Mouse (Mus musculus): ENCODE results near the gene Inip.

The Inip gene

DNA sequence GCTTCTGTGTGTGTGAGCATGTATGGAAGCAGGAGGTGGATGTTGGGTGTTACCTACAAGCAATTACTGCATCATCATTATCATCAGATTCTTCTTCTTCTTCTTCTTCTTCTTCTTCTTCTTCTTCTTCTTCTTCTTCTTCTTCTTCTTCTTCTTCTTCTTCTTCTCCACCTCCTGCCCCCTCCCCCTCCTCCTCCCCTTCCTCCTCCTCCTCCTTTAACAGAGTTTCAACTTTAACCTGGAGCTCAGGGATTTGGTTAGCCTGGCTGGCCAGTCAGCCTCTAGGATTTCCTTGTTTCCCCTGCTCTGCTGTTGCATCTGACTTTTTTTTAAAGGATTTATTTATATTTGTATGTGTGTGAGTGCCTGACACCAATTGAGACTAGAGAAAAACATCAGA is at the start of gene Inip:
Inip (minus strand) TSS at position 101 of the 400 bp plus-strand sequence.
- DNase-seq (ENCODE audit: low spot score in 2 of 2): no peak

DNA sequence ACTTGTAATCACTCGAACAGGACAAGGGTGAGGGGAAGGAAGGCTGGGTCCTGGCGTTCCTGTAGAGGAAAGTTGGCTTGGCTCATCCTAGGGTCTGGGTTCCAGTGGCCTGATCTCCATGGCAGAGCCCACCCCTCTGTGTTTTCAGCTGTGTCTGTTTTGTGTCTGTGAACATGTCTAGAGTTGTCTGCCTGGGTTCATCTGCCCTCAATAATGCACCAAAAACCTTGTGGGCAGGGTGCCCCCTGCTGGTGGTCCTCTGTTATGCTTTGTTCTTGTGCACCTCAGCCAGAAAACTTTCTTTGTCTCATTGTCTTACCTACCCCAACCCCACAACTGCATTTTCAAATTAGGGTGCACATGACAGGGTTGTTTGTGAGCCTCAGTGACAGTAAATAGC is 48.8 kb upstream of the Inip start:
- peak; percentile 48 to 76 for DNase-seq (ENCODE audit: low spot score in 2 of 2)

DNA sequence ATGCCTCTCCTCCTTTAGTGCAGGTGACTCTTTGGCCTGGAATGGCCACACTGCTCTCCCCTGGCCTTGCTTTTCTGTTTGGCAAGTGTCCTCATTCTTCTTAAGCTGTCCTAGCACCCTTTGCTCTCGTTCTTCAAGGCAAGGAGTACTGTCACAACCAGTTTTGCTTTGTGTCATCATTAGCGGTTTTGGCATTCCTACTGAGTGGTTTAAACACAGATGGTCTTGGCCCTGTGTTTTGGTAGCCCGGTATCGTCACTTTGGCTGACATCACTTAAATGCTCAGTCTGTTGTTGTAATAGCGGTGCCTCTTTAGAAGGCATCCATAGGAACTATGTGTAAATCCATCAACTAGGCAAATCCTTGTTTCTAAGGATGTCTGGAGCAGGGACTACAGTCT is 46.1 kb upstream of the Inip start:
- DNase-seq (ENCODE audit: low spot score in 2 of 2): no peak

DNA sequence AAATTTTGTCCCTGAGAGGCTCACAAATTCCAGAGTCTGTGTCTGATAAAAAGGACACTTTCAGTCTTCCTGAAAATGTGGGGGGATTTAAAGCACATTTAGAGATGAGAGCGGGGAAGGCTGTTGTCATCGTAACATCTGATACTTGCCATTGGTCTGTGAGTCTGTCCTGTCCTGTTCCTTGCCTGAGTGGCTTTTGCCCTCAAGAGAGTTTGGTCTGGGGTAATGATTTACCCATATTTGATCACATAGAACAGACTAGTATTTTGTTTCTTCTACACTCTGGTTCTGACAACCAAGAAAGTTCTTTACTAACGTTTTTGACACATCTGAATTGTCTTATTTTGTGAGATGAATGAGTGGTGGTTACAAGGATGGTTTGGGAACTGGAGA is 43.9 kb upstream of the Inip start:
- DNase-seq (ENCODE audit: low spot score in 2 of 2): no peak

DNA sequence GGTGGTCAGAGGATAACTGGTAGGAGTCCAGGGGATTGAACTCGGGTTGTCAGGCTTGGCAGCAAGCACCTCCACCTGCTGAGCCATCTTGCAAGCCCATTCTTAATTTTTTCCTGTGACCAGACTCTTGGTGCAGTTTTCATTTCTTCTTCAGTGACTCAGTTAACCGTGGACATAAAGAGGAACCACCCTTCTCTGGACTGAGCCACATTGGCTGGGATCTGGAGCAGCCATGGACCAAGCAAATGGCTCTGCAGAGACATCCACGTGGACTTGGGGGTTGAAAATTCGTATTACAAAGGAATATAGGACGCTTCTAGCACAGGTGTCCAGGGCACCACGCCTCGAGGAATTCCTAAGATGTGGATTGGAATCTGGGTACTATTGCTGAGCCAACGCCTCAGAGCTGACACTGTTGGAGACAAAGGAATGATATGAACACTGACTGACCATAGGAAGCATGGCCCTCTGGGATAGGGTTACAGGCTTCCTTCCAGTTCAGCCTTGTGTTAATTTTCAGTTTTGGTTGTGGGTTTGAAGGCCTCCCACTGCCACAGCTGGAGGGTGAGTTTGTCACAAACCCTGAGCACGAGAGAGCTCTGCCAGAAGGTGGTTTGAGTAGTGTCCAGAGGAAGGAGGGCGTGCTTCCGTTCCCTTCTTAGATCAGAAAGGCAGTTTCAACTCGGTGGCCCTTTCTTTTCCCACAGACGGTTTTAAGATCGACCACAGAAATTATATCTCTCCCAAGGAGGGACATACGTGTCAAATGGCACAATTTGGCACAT is 43.3 kb upstream of the Inip start:
- no peak for DNase-seq (ENCODE audit: low spot score in 2 of 2)

GRCm38 (mm10) chr4:59837659-59838058 is 36.3 kb upstream of the Inip start:
- DNase-seq (ENCODE audit: low spot score in 2 of 2): no peak

- DNase-seq (ENCODE audit: low spot score in 2 of 2): no peak
These were observed 31.4 kb upstream of the Inip start for GRCm38 (mm10) chr4:59832810-59833209.

DNA sequence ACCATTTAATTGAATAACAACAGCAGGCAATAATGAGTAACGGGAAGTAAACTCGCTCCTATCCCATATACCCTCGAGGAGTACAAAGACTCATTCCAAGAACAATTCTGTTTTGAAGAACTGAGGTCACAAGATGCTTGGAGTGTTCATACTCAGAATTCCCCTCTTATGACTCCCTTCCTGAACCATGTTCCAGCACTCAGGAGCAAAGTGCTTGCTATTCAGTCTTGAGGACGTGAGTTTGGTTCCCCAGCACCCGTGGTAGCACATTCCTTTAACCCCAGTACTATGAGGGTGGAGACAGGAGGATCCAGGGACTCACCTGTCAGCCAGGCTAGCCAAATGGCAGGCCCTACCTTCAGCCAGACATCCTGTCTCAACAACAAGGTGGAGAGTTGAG is 29.6 kb upstream of the Inip start:
- DNase-seq (ENCODE audit: low spot score in 2 of 2): no peak

- DNase-seq (ENCODE audit: low spot score in 2 of 2): no peak
These were observed 27.7 kb upstream of the Inip start for GRCm38 (mm10) chr4:59829072-59829471.

DNA sequence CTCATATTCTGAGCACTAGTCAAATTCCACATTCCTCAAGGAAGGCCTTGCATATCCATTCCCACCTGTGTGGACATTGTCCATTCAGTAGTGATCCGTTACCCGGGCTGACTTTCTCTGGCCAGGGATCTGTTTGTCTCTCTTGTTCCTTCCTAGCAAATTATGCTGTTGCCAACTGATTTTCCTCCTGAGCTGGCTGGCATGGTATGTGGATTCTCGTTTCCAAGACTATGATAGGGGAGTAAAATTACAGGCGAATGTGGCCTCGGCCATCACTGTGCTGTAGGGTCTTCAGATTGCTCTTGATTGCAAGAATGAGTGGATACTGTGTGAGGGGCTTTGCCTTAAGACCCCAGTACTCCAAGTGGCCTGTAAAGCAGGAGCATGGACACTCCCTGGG is 25.0 kb upstream of the Inip start:
- peak in 1 of 2 experiments; percentile 48 for DNase-seq (ENCODE audit: low spot score in 2 of 2)

DNA sequence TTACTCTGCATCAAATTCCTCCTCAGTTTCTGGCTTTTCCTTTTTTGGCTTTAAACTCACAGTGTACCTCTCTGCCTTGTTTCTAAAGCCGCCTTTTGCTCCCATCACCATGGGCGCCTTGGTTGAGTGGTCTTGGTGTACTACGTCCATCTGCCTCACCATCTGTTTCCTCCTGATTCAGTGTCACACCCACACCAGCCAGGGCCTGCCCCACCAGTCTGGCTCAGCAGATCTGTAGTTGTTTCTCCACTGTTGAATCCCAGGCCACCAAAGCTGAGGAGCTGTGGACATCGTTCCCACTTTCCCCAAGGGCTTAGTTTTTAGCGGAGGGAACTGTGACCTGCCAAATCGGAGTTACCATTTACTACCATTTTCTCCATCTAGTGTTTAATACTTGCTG is 24.2 kb upstream of the Inip start:
- DNase-seq (ENCODE audit: low spot score in 2 of 2): peak in 1 of 2 experiments; percentile 58

DNA sequence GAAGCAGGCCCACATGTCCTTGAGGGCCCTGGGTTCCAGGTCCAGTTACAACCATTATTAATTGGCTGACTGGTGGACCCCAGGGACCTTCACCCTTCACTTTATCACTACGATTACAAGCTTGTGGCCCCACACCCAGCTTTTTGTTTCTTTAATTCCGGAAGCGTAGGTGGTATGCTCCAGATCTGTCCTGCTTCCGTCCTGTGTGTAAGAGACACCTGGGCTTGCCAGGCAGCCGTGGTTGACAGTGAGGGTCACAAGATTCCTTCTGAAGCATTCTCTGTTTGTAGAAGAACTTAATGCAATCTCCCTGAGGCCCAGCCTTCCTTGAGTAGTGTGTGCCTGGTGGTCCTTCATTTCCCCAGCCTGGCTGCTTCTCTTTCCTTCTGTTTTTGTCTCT is 23.5 kb upstream of the Inip start:
- no peak for DNase-seq (ENCODE audit: low spot score in 2 of 2)

DNA sequence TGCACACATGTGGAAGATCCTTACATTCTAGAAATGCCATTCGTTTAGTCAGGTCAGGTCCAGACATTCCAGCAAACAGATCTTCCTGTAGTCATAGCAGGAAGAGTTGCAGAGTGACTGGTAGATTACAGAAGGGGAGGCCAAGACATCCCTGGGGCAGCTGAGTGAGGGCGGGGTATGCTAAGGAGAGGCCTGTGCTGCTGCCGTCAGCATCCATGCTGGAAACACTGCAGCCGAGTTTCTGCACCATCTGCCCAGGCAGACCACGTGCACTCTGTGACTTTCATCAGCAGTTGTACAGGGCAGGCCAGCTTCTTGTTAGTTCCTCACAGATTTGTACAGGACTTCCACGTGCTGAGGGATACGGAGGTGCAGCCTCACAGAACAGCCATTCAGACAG is 22.1 kb upstream of the Inip start:
- DNase-seq (ENCODE audit: low spot score in 2 of 2): peak in 1 of 2 experiments; percentile 43

DNA sequence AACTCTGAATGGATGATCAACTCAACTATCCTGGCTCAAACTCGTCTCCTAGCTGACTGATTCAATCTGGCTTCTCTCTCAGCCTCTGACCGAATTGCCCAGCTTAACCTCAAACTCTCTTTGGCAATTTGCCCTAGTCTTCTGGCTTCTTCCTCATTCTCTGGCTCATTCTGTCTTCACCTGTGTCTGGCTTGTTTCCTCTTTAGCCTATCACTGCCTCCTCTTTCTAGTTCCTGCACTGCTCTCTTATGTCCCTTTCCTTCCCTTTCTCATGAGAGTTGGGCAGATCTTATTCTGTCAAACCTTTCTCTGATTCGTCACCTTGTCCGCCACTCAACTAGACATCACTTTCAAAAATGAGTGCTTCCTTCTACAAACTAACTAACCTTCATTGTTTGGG is 20.7 kb upstream of the Inip start:
- no peak for DNase-seq (ENCODE audit: low spot score in 2 of 2)

- no peak for DNase-seq (ENCODE audit: low spot score in 2 of 2)
These were observed 20.1 kb upstream of the Inip start for GRCm38 (mm10) chr4:59821516-59821915.

DNA sequence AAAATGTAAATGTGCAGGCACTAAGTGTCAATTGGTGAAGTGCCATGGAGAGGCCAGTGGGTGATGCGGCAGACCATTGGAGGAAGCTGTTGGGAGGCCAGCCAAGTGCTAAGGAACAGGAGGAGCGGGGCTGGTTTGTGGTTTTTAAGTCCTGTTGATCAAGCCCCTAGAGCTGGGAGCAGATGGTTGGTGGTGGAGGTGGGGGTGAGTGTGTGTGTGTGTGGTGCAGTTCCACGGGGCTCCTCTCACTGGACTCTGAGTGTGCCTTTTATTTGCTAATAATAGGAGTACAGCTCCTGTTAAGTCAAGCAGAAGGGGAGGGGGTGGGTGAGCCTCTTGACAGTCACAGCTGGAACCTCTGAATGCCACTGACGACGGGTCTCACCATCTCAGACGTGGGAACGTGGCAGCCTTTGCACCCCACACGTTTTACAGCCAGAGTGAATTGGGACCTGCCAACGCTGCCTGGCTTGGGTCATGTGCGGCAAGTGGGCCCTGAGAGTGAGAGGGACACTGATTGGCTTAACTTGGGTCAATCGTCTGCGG is 18.2 kb upstream of the Inip start:
- peak in 1 of 2 experiments; percentile 74 for DNase-seq (ENCODE audit: low spot score in 2 of 2)

- DNase-seq (ENCODE audit: low spot score in 2 of 2): peak in 1 of 2 experiments; percentile 23
These were observed 17.7 kb upstream of the Inip start for GRCm38 (mm10) chr4:59819054-59819472.

DNA sequence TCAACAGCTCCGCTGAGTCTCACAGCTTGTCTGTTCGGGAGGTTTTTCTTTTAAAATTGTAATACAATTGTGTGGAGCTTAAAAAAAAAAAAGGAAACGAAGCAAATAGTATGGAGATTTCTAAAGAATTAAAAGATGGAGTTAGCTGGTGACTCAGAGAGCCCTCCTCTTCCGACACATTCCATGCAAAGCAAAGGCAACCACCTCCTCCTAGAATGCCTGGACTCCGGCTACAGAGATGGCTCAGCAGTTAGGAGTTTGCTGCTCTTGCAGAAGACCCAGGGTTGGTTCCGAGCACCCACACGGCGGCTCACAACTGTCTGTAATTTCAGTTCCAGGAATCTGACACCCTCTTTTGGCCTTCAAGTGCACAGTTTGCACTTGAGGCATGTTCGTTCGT is 17.1 kb upstream of the Inip start:
- DNase-seq (ENCODE audit: low spot score in 2 of 2): no peak

GRCm38 (mm10) chr4:59817790-59818189 is 16.4 kb upstream of the Inip start:
- DNase-seq (ENCODE audit: low spot score in 2 of 2): no peak

GRCm38 (mm10) chr4:59816477-59816876 is 15.1 kb upstream of the Inip start:
- no peak for DNase-seq (ENCODE audit: low spot score in 2 of 2)

DNA sequence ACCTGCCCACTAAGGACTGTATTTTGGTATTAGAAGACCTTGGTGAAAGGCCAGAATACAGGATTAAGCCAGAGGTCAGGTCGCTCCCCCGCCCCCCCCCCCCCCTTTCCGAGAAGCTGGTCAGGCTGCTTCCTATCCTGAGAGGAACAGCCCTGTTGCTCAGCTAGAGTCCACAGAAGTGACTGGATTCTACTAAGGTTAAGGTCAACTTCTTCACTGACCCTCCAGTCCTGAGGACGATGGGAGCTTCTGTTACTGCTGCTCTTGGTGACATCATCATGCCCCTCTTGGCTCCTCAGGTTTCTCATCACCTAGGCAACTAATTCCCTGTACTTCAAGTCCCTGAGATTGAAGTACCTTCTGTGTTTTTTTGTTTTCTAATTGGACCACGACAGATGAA is 14.6 kb upstream of the Inip start:
- no peak for DNase-seq (ENCODE audit: low spot score in 2 of 2)

DNA sequence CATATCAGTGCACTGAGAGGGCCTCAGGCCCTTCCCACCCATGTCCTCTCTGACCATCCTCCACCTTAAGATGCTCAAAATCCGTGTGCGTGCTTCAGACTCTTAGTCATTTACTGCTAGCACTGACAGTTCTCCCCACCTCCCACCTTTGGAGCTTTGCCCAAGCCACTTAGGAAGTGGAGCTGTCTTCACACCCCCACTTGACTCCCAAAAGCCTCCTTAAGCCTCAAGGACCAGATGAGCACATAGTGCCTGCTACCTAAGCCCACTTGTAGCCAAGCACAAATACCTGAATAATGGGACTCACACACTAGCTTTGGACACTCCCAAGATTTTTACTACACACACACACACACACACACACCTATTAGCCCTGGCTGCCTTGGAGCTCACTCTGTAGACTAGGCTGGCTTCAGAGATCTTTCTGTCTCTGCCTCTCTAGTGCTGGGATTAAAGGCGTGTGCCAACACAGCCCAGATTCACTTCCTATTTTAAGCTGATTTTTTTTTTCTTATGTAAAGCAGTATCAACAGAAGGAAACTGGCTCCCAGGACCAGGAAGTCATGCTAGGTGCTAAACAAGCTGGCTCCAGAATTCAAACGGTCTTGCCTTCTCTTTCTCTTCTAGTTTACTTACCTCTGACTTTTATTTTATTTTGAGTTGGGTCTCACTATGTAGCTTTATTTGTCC is 13.9 kb upstream of the Inip start:
- DNase-seq (ENCODE audit: low spot score in 2 of 2): no peak

DNA sequence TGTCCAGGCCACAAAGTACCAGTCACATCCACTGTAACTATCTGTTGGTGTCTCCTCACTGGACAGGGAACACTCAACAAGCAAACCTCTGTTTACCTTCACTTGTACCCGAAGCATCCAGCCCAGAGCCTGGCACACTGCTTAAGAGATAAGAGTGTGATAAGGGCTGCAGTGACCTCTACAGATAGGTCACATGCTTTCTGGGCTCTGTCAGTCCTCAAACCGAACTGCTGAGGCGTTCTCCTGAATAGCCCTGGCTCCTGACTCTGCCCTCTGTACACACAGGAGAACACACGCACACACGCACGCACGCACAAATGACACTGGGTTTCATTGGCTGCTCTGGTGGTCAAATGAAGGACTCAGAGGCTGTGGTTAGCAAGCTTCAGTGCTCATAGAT is 12.7 kb upstream of the Inip start:
- no peak for DNase-seq (ENCODE audit: low spot score in 2 of 2)

Data from cerebellum, postnatal 4 days (tissue).